Mouse (Mus musculus) MEL (cell line): ENCODE results near the gene Rnd1.

Experiments used
- CHD1 ChIP-seq: IDR thresholded peaks from 2 replicates; pipeline ENCODE4 v1.6.1; 2012; ENCODE audit warnings: low read depth, mild to moderate bottlenecking, inconsistent platforms, low read length, improper control_type of control experiment
- CTCF ChIP-seq, 3 experiments: IDR thresholded peaks in 2 of 3; conservative IDR thresholded peaks in 1 of 3; 2 replicates each; pipeline ENCODE4 v1.5.1; 2011 to 2012; ENCODE audit warnings: low read length in 3 of 3, low read depth in 2 of 3, mild to moderate bottlenecking in 2 of 3, improper control_type of control experiment in 1 of 3, inconsistent platforms in 1 of 3, mixed read lengths in 1 of 3, moderate library complexity in 1 of 3; ENCODE audit not compliant: control insufficient read depth in 1 of 3, insufficient read depth in 1 of 3, poor library complexity in 1 of 3, severe bottlenecking in 1 of 3
- E2F4 ChIP-seq: IDR thresholded peaks from 2 replicates; pipeline ENCODE4 v1.6.1; 2011; ENCODE audit warnings: low read depth, low read length, improper control_type of control experiment, borderline replicate concordance
- JUND ChIP-seq: IDR thresholded peaks from 2 replicates; pipeline ENCODE4 v1.6.1; 2011; ENCODE audit warnings: low read depth, mild to moderate bottlenecking, improper control_type of control experiment, low read length
- MAX ChIP-seq: IDR thresholded peaks from 2 replicates; pipeline ENCODE4 v1.6.1; 2011; ENCODE audit warnings: low read length, improper control_type of control experiment
- POLR2A ChIP-seq, 2 experiments: IDR thresholded peaks; 2 replicates each; pipeline ENCODE4 v1.6.1; 2011 to 2012; ENCODE audit warnings: low read length in 2 of 2, mild to moderate bottlenecking in 2 of 2, control low read depth in 1 of 2, improper control_type of control experiment in 1 of 2, low read depth in 1 of 2, moderate library complexity in 1 of 2; ENCODE audit not compliant: control insufficient read depth in 1 of 2, insufficient read depth in 1 of 2, poor library complexity in 1 of 2
- POLR2AphosphoS2 ChIP-seq: IDR thresholded peaks from 2 replicates; pipeline ENCODE4 v1.6.1; 2011; ENCODE audit warnings: low read length, improper control_type of control experiment
- TAL1 ChIP-seq: IDR thresholded peaks from 2 replicates; pipeline ENCODE4 v1.6.1; 2012; ENCODE audit warnings: mild to moderate bottlenecking, inconsistent platforms, low read length, moderate library complexity, mixed read lengths
- TBP ChIP-seq: IDR thresholded peaks from 2 replicates; pipeline ENCODE4 v1.8.0; 2011; ENCODE audit warnings: low read depth, low read length, improper control_type of control experiment
- ZKSCAN1 ChIP-seq: IDR thresholded peaks from 2 replicates; pipeline ENCODE4 v1.6.1; 2012; ENCODE audit warnings: low read depth, mild to moderate bottlenecking, inconsistent platforms, low read length, improper control_type of control experiment, moderate library complexity

- TF ChIP-seq MAX (no peak; the same call in 1 of the 2 replicates), ZKSCAN1 (no peak), JUND (no peak), POLR2AphosphoS2 (no peak), TAL1 (no peak), POLR2A (IDR thresholded peaks at IDR 0.05; ENCODE audit: control insufficient read depth in 1 of 2, insufficient read depth in 1 of 2, low read depth in 1 of 2, low read length in 2 of 2, poor library complexity in 1 of 2) (no peak), CTCF (IDR thresholded peaks at IDR 0.05 in 2 of 3, conservative IDR thresholded peaks at IDR 0.05 in 1 of 3; ENCODE audit: control insufficient read depth in 1 of 3, insufficient read depth in 1 of 3, low read depth in 2 of 3, low read length in 3 of 3, poor library complexity in 1 of 3, severe bottlenecking in 1 of 3) (no peak), CHD1 (no peak), TBP (no peak), E2F4 (no peak)
Measured at GRCm38 (mm10) chr15:98623361-98623821, 53.9 kb downstream of the Rnd1 start.
